Mouse (Mus musculus): ENCODE measurements around the gene Ttf2. TPM values are rescaled to one million over a fixed set of nuclear protein-coding genes. Genes with fewer than 3 reads are reported as not detected.

The Ttf2 gene
- polyA plus RNA-seq, 1 experiment from 2014 or later = 2.7 TPM

GRCm38 (mm10) chr3:100925176-100925575 lies 44.3 kb downstream of the Ttf2 start:
- Histone ChIP-seq H3K9ac (ENCODE audit: low read depth, low read length) (no peak overlapping the region), H3K27ac (ENCODE audit: low read length) (no peak overlapping the region), H3K4me3 (ENCODE audit: low read depth, low read length) (no peak overlapping the region), H3K4me1 (ENCODE audit: control insufficient read depth, insufficient read depth, low read length) (peaks cover 28% of the 10 kb centered on the region), H3K9me3 (replicated peaks; ENCODE audit: control insufficient read depth, low read length, poor library complexity, severe bottlenecking) (no peaks in the 10 kb centered on the region), H3K36me3 (ENCODE audit: control insufficient read depth, insufficient read depth, low read length) (peaks cover 14% of the 10 kb centered on the region), H3K4me2 (ENCODE audit: low read length) (no peak overlapping the region), H3K27me3 (ENCODE audit: control insufficient read depth, insufficient read depth, low read depth, low read length) (no peaks in the 10 kb centered on the region)
- no peak for ATAC-seq
- 85% methylated on average over 16 of the region's 16 CpGs for WGBS

GRCm38 (mm10) chr3:100924065-100924732 lies 45.3 kb downstream of the Ttf2 start:
- peaks cover 28% of the 10 kb centered on the region for H3K4me1 ChIP-seq (ENCODE audit: control insufficient read depth, insufficient read depth, low read length)
- no peak for ATAC-seq

DNA sequence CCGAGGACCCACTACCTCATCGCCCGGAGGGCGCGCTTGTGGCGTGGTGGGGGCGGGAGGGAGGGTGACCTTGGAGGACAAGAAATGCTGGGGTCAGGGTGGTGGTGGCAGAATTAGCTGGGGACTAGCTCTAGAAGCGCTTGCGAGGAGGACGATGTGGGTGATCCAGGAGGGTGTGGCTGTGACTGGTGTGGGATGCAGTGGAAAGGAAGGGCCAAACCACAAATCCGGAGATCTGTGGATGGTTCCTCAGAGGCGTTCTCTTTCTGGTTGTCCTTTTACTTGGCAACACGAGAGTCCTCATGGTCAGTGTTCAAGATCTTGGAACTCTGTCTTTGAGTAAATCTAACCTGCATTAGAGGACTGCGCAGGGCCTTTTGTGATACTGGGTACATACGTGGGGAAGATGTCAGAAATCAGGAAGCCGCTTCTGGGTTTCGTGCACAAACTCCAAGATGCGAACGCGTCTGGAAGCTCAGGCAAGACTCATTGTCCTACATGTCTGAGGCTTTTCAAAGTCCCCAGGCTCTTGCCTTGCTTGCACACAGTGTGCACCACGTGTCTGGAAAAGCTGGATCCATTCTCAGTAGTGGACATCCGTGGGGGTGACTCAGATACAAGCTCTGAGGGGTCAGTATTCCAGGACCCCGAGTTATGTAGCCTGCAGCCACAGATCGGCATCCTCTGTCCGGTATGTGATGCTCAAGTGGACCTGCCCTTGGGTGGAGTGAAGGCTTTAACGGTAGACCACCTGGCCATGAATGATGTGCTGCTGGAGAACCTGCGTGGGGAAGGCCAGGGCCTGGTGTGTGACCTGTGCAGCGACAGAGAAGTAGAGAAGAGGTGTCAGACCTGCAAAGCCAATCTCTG lies 46.7 kb downstream of the Ttf2 start:
- ATAC-seq = peak; percentile 73
- Histone ChIP-seq H3K9ac (ENCODE audit: low read depth, low read length) (peak overlapping the region; percentile 78), H3K4me2 (ENCODE audit: low read length) (peak overlapping the region; percentile 77), H3K4me3 (ENCODE audit: low read depth, low read length) (peak overlapping the region; percentile 49), H3K36me3 (ENCODE audit: control insufficient read depth, insufficient read depth, low read length) (peaks cover 3% of the 10 kb centered on the region; the same call in 1 of the 2 replicates), H3K27ac (ENCODE audit: low read length) (peak overlapping the region; percentile 84), H3K4me1 (ENCODE audit: control insufficient read depth, insufficient read depth, low read length) (peaks cover 28% of the 10 kb centered on the region), H3K9me3 (replicated peaks; ENCODE audit: control insufficient read depth, low read length, poor library complexity, severe bottlenecking) (no peaks in the 10 kb centered on the region), H3K27me3 (ENCODE audit: control insufficient read depth, insufficient read depth, low read depth, low read length) (no peaks in the 10 kb centered on the region)
- 37% methylated on average over 27 of the region's 28 CpGs for WGBS

More at GRCm38 (mm10) chr3:100924065-100924732, 45.3 kb downstream of the Ttf2 start:
- WGBS = 72% methylated on average over 6 of the region's 6 CpGs
- H3K4me3 ChIP-seq (ENCODE audit: low read depth, low read length) = no peak overlapping the region
- H3K27ac ChIP-seq (ENCODE audit: low read length) = no peak overlapping the region
- no peak overlapping the region; the same call in 1 of the 2 replicates for H3K4me2 ChIP-seq (ENCODE audit: low read length)
- no peaks in the 10 kb centered on the region for H3K9me3 ChIP-seq (replicated peaks; ENCODE audit: control insufficient read depth, low read length, poor library complexity, severe bottlenecking)
- H3K27me3 ChIP-seq (ENCODE audit: control insufficient read depth, insufficient read depth, low read depth, low read length) = no peaks in the 10 kb centered on the region
- peaks cover 11% of the 10 kb centered on the region for H3K36me3 ChIP-seq (ENCODE audit: control insufficient read depth, insufficient read depth, low read length)
- no peak overlapping the region for H3K9ac ChIP-seq (ENCODE audit: low read depth, low read length)

- H3K36me3 ChIP-seq (ENCODE audit: control insufficient read depth, insufficient read depth, low read length) = 0 out of 2 replicates have a peak, but pooled peaks cover 3% of the 10 kb centered on the region
- H3K4me1 ChIP-seq (ENCODE audit: control insufficient read depth, insufficient read depth, low read length) = peaks cover 26% of the 10 kb centered on the region
- H3K27me3 ChIP-seq (ENCODE audit: control insufficient read depth, insufficient read depth, low read depth, low read length) = no peaks in the 10 kb centered on the region
- peak within 1 kb of the TSS; percentile 78 for H3K9ac ChIP-seq (ENCODE audit: low read depth, low read length)
- ATAC-seq = peak; percentile 99
- H3K27ac ChIP-seq (ENCODE audit: low read length) = peak within 1 kb of the TSS; percentile 84
- no peaks in the 10 kb centered on the region for H3K9me3 ChIP-seq (replicated peaks; ENCODE audit: control insufficient read depth, low read length, poor library complexity, severe bottlenecking)
- H3K4me2 ChIP-seq (ENCODE audit: low read length) = peak within 1 kb of the TSS; percentile 77
- peak within 1 kb of the TSS; percentile 49 for H3K4me3 ChIP-seq (ENCODE audit: low read depth, low read length)
- under 1% methylated on average over 39 of the region's 39 CpGs for WGBS
These were observed 47.5 kb downstream of the Ttf2 start, which contains the start of gene Trim45 for GRCm38 (mm10) chr3:100921825-100922505. Gene Trim45, plus strand, starts transcription at chr3:100922202.

DNA sequence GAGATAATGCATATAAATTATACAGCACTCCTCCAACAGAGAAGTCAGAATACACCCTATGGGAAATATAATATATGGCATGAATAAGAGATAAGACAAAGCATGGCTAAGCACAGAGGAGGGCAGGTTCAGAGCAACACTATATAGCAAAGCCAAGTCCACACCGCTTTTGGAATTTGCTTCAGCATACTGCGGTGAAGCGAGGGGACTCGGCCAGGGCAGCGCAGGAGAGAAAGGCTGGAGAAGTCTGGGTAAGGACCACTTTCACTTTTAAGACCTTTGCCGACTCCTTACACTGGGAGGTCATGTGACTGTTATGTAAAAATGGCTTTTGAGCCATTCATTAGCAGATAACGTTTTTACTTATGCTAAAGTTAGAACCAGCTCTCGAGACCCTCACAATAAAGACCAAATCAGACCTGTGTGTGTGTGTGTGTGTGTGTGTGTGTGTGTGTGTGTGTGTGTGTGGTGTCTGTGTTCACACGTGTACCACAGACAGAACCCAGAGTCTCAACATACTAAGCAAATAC lies 48.8 kb downstream of the Ttf2 start:
- no peak for ATAC-seq
- H3K27ac ChIP-seq (ENCODE audit: low read length) = no peak overlapping the region
- WGBS = 83% methylated on average over 9 of the region's 9 CpGs
- H3K9ac ChIP-seq (ENCODE audit: low read depth, low read length) = no peak overlapping the region
- H3K4me3 ChIP-seq (ENCODE audit: low read depth, low read length) = no peak overlapping the region
- peaks cover 22% of the 10 kb centered on the region for H3K4me1 ChIP-seq (ENCODE audit: control insufficient read depth, insufficient read depth, low read length)
- H3K4me2 ChIP-seq (ENCODE audit: low read length) = no peak overlapping the region
- H3K27me3 ChIP-seq (ENCODE audit: control insufficient read depth, insufficient read depth, low read depth, low read length) = no peaks in the 10 kb centered on the region
- H3K36me3 ChIP-seq (ENCODE audit: control insufficient read depth, insufficient read depth, low read length) = 0 out of 2 replicates have a peak, but pooled peaks cover 3% of the 10 kb centered on the region
- no peaks in the 10 kb centered on the region for H3K9me3 ChIP-seq (replicated peaks; ENCODE audit: control insufficient read depth, low read length, poor library complexity, severe bottlenecking)

DNA sequence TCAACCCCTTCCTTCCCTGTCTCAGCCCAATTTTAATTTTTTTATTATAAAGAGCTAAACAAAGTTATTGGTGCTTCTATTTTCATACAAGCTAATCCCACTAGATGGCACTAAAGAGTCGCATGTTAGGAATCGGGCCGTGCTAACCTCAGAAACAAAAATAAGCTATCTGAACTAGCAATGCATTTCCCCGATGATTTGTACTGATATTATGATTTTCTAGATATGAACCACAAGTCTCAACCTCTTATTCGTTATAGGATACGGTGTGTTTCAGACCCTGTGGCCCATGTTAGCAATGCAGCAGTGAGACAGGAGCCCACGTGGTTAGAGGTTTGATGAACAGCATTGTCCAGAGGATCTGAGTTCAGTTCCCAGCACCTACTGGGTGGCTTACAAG lies 52.6 kb downstream of the Ttf2 start:
- Histone ChIP-seq H3K9ac (ENCODE audit: low read depth, low read length) (no peak overlapping the region), H3K4me2 (ENCODE audit: low read length) (no peak overlapping the region), H3K27ac (ENCODE audit: low read length) (no peak overlapping the region), H3K4me3 (ENCODE audit: low read depth, low read length) (no peak overlapping the region), H3K4me1 (ENCODE audit: control insufficient read depth, insufficient read depth, low read length) (peaks cover 4% of the 10 kb centered on the region; the same call in 1 of the 2 replicates), H3K36me3 (ENCODE audit: control insufficient read depth, insufficient read depth, low read length) (no peaks in the 10 kb centered on the region), H3K27me3 (ENCODE audit: control insufficient read depth, insufficient read depth, low read depth, low read length) (no peaks in the 10 kb centered on the region), H3K9me3 (replicated peaks; ENCODE audit: control insufficient read depth, low read length, poor library complexity, severe bottlenecking) (no peaks in the 10 kb centered on the region)
- ATAC-seq = no peak
- WGBS = 15% methylated on average over 7 of the region's 7 CpGs

- Histone ChIP-seq H3K4me2 (ENCODE audit: low read length) (no peak overlapping the region), H3K36me3 (ENCODE audit: control insufficient read depth, insufficient read depth, low read length) (no peaks in the 10 kb centered on the region), H3K27ac (ENCODE audit: low read length) (no peak overlapping the region), H3K4me3 (ENCODE audit: low read depth, low read length) (no peak overlapping the region), H3K9ac (ENCODE audit: low read depth, low read length) (no peak overlapping the region), H3K9me3 (replicated peaks; ENCODE audit: control insufficient read depth, low read length, poor library complexity, severe bottlenecking) (no peaks in the 10 kb centered on the region), H3K4me1 (ENCODE audit: control insufficient read depth, insufficient read depth, low read length) (no peaks in the 10 kb centered on the region), H3K27me3 (ENCODE audit: control insufficient read depth, insufficient read depth, low read depth, low read length) (no peaks in the 10 kb centered on the region)
- no peak for ATAC-seq
- 77% methylated on average over 7 of the region's 7 CpGs for WGBS
These were observed 57.8 kb downstream of the Ttf2 start for GRCm38 (mm10) chr3:100911498-100912213.

GRCm38 (mm10) chr3:100911026-100911425 lies 58.4 kb downstream of the Ttf2 start:
- no peaks in the 10 kb centered on the region for H3K9me3 ChIP-seq (replicated peaks; ENCODE audit: control insufficient read depth, low read length, poor library complexity, severe bottlenecking)
- H3K4me3 ChIP-seq (ENCODE audit: low read depth, low read length) = no peak overlapping the region
- no peak overlapping the region for H3K27ac ChIP-seq (ENCODE audit: low read length)
- no peaks in the 10 kb centered on the region for H3K4me1 ChIP-seq (ENCODE audit: control insufficient read depth, insufficient read depth, low read length)
- no peak overlapping the region for H3K9ac ChIP-seq (ENCODE audit: low read depth, low read length)
- WGBS = 88% methylated on average over 9 of the region's 9 CpGs
- H3K36me3 ChIP-seq (ENCODE audit: control insufficient read depth, insufficient read depth, low read length) = no peaks in the 10 kb centered on the region
- no peaks in the 10 kb centered on the region for H3K27me3 ChIP-seq (ENCODE audit: control insufficient read depth, insufficient read depth, low read depth, low read length)
- ATAC-seq = no peak
- H3K4me2 ChIP-seq (ENCODE audit: low read length) = no peak overlapping the region
